8 mouse cellular contexts compared by ENCODE assay signal in the genomic region with DNA sequence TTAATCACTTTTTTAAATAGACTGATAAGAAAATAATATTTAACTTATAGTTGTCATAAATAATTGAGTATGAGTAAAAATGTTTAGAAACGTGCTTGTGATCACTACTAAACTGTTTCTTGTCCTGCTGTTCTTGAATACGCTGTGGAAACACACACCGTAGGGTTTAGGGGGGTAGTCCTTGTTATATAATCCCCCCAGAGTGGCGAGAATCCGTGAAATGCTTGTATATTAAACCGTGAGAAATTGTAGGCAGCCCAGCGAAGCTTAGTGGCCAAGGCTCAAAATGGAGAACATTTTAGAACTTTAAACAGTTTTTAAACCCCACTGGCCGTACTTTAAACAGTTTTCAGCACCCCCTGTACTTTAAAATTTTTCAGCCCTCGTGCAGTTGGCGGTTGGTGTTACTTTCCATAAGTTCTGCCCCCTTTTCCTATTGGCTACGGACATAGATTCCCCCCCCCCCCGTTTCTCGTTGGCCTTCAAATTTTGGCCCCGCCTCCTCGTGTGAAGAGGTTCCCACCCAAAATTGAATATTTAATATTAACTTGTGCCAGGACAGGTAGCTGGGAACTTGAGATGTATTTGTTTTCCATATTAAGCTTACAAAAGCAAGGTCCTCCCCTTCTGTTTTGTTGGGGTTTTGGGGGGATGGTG. TPM values are rescaled to one million over a fixed set of nuclear protein-coding genes. Genes with fewer than 3 reads are reported as not detected.
DNase-seq lines count a peak whose midpoint lies in the region; ATAC-seq and TF ChIP-seq lines count a peak whose summit lies in the region.

No protein-coding gene starts in this region.

- peak overlapping the region; percentile 57 for H3K4me2 ChIP-seq in intestine, postnatal 0 days (replicated peaks; ENCODE audit: low read depth)
- H3K4me2 ChIP-seq in lung, embryonic 14.5 days = peak overlapping the region; percentile 56

- no peak overlapping the region for H3K9ac ChIP-seq in intestine, postnatal 0 days (ENCODE audit: low read depth, low read length)
- no peak overlapping the region for H3K9ac ChIP-seq in lung, embryonic 14.5 days

- 25% methylated on average over 15 of the region's 15 CpGs for WGBS in spleen, adult 2 months
- WGBS in cerebellum, adult 2 months = 12% methylated on average over 15 of the region's 15 CpGs
- WGBS in intestine, postnatal 0 days = 28% methylated on average over 15 of the region's 15 CpGs
- WGBS in lung, embryonic 14.5 days = 11% methylated on average over 15 of the region's 15 CpGs

- H3K27ac ChIP-seq in spleen, adult 2 months (ENCODE audit: insufficient read depth, low read length) = peak overlapping the region; percentile 91; the same call in 1 of the 2 replicates
- peak overlapping the region; percentile 84; the same call in 1 of the 2 replicates for H3K27ac ChIP-seq in cerebellum, adult 2 months (ENCODE audit: insufficient read depth, low read length)
- peak overlapping the region; percentile 79; the same call in 1 of the 2 replicates for H3K27ac ChIP-seq in intestine, postnatal 0 days (ENCODE audit: low read depth, low read length)
- H3K27ac ChIP-seq in lung, embryonic 14.5 days (ENCODE audit: low read depth) = peak overlapping the region; percentile 94

- ATAC-seq in intestine, postnatal 0 days = peak; percentile 72
- peak; percentile 70 for ATAC-seq in lung, embryonic 14.5 days (ENCODE audit: insufficient read depth)
- peak; percentile 54; the same call in 1 of the 2 replicates for ATAC-seq in neutrophil, adult 5-6 weeks (ENCODE audit: extremely low read depth, insufficient number of reproducible peaks, low FRiP score, poor library complexity, severe bottlenecking)

- peak; percentile 18 to 67 for DNase-seq in spleen, adult 2 months (ENCODE audit: low read depth in 1 of 2, low spot score in 2 of 2)
- DNase-seq in spleen, adult 12 weeks (ENCODE audit: low spot score) = no peak
- DNase-seq in cerebellum, adult 2 months = no peak
- DNase-seq in forelimb bud, embryonic 11.5 days (ENCODE audit: low read depth, low spot score) = peak; percentile 39
- peak; percentile 76 for DNase-seq in lung, embryonic 14.5 days
- no peak for DNase-seq in layer of hippocampus, postnatal 25 days (ENCODE audit: extremely low spot score in 1 of 2, low spot score in 1 of 2)

- no peaks in the 10 kb centered on the region for H3K27me3 ChIP-seq in spleen, adult 2 months (ENCODE audit: control insufficient read depth, insufficient read depth, low read length)
- H3K27me3 ChIP-seq in cerebellum, adult 2 months (ENCODE audit: control insufficient read depth, insufficient read depth, low read length) = no peaks in the 10 kb centered on the region
- no peaks in the 10 kb centered on the region for H3K27me3 ChIP-seq in intestine, postnatal 0 days (replicated peaks; ENCODE audit: control insufficient read depth, insufficient read depth, low read length)
- no peaks in the 10 kb centered on the region for H3K27me3 ChIP-seq in lung, embryonic 14.5 days (ENCODE audit: insufficient read depth, low read length)

- H3K4me3 ChIP-seq in spleen, adult 2 months (ENCODE audit: extremely low read depth, insufficient read depth, insufficient read length) = peak overlapping the region; percentile 98
- peak overlapping the region; percentile 70 for H3K4me3 ChIP-seq in cerebellum, adult 2 months (replicated peaks; ENCODE audit: insufficient read depth, low read depth, low read length)
- peak overlapping the region; percentile 51 for H3K4me3 ChIP-seq in intestine, postnatal 0 days (ENCODE audit: low read depth, low read length)
- H3K4me3 ChIP-seq in lung, embryonic 14.5 days (ENCODE audit: low read depth, low read length) = peak overlapping the region; percentile 45

- H3K36me3 ChIP-seq in spleen, adult 2 months (ENCODE audit: control insufficient read depth, insufficient read depth, low read length) = no peaks in the 10 kb centered on the region
- H3K36me3 ChIP-seq in intestine, postnatal 0 days (ENCODE audit: control insufficient read depth, insufficient read depth) = no peaks in the 10 kb centered on the region
- no peaks in the 10 kb centered on the region for H3K36me3 ChIP-seq in lung, embryonic 14.5 days (ENCODE audit: insufficient read depth)

- H3K9me3 ChIP-seq in intestine, postnatal 0 days (ENCODE audit: control insufficient read depth) = no peaks in the 10 kb centered on the region
- H3K9me3 ChIP-seq in lung, embryonic 14.5 days (ENCODE audit: low read depth, low read length) = no peaks in the 10 kb centered on the region

- no peak for TF ChIP-seq CTCF in spleen, adult 2 months (IDR thresholded peaks at IDR 0.05; ENCODE audit: extremely low read depth, insufficient read depth, insufficient read length, insufficient replicate concordance)
- no peak for TF ChIP-seq CTCF in cerebellum, adult 2 months (IDR thresholded peaks at IDR 0.05; ENCODE audit: borderline replicate concordance, insufficient read depth, low read depth, low read length)
- TF ChIP-seq CTCF in intestine, postnatal 0 days (IDR thresholded peaks at IDR 0.05; ENCODE audit: low read depth) = no peak
- no peak for TF ChIP-seq CTCF in lung, embryonic 14.5 days (IDR thresholded peaks at IDR 0.05; ENCODE audit: low read depth)

- no peaks in the 10 kb centered on the region for H3K4me1 ChIP-seq in spleen, adult 2 months (ENCODE audit: control insufficient read depth, insufficient read depth, insufficient read length)
- no peaks in the 10 kb centered on the region for H3K4me1 ChIP-seq in cerebellum, adult 2 months (ENCODE audit: control insufficient read depth, insufficient read depth, low read length)
- H3K4me1 ChIP-seq in intestine, postnatal 0 days (replicated peaks; ENCODE audit: control insufficient read depth, insufficient read depth, low read length) = no peaks in the 10 kb centered on the region
- H3K4me1 ChIP-seq in lung, embryonic 14.5 days (ENCODE audit: insufficient read depth) = no peaks in the 10 kb centered on the region

- TF ChIP-seq POLR2A in spleen, adult 2 months (IDR thresholded peaks at IDR 0.05; ENCODE audit: low read depth, low read length) = no peak
- TF ChIP-seq POLR2A in cerebellum, adult 2 months (IDR thresholded peaks at IDR 0.05; ENCODE audit: borderline replicate concordance, insufficient read depth, low read length) = no peak

RNA-seq across cellular contexts. Expression of a gene that starts 1.0 kb away (rescaled TPM):
- polyA plus RNA-seq in spleen, adult 2 months (2012; rRNA removed) = 0.68 and 0.84 TPM in 2 replicates
- polyA plus RNA-seq in cerebellum, adult 2 months (2012; rRNA removed) = 36.9 and 38.6 TPM in 2 replicates
- polyA plus RNA-seq in intestine, postnatal 0 days (2015; fragmentation: Nextera tagmentation; extraction: Ambion mirVana) = 12.1 and 12.7 TPM in 2 replicates
- 21.6 and 22.1 TPM in 2 replicates for polyA plus RNA-seq in lung, embryonic 14.5 days (2014; fragmentation: Nextera tagmentation; extraction: Ambion mirVana)
- 9.7 and 11.5 TPM in 2 replicates for total RNA-seq in neutrophil, adult 5-6 weeks (2017)
- total RNA-seq in layer of hippocampus, postnatal 25 days (2021) = 10 to 100 TPM; 26.6 to 30.9 TPM

RNA-seq across cellular contexts. Expression of a gene that starts 30.8 kb away (rescaled TPM):
- not detected in 2 replicates for polyA plus RNA-seq in spleen, adult 2 months (2012; rRNA removed)
- 0.03 and 0.06 TPM in 2 replicates for polyA plus RNA-seq in cerebellum, adult 2 months (2012; rRNA removed)
- polyA plus RNA-seq in intestine, postnatal 0 days (2015; fragmentation: Nextera tagmentation; extraction: Ambion mirVana) = not detected in 2 replicates
- polyA plus RNA-seq in lung, embryonic 14.5 days (2014; fragmentation: Nextera tagmentation; extraction: Ambion mirVana) = 0.04 and 0.09 TPM in 2 replicates
- under 0.01 TPM in 1 of 2 replicates, not detected in the other for total RNA-seq in neutrophil, adult 5-6 weeks (2017)
- under 1 TPM; 0.44 to 0.77 TPM for total RNA-seq in layer of hippocampus, postnatal 25 days (2021)

Comparison
In these comparisons a context has a peak if more than half of its experiments do, and no peak if none do; other contexts are left out.
1. DNase-seq: peak in spleen, adult 2 months (2 of 2), forelimb bud, embryonic 11.5 days (single experiment) and lung, embryonic 14.5 days (single experiment); none in spleen, adult 12 weeks (single experiment), cerebellum, adult 2 months (0 of 2) and layer of hippocampus, postnatal 25 days (0 of 2).
2. H3K4me3 ChIP-seq: peak in every context shown above with its lines; median percentile 98 in spleen, adult 2 months; 70 in cerebellum, adult 2 months; 51 in intestine, postnatal 0 days; 45 in lung, embryonic 14.5 days.
3. Peak in every context shown above with its lines, with median percentiles within 50 percentile points of each other: H3K27ac ChIP-seq and ATAC-seq.